In genomic region chr11:77624002-77624401, GRCm38 (mm10) we compare ENCODE assay signal across 7 mouse cellular contexts. TPM values are rescaled to one million over a fixed set of nuclear protein-coding genes. Genes with fewer than 3 reads are reported as not detected.
DNase-seq lines count a peak whose midpoint lies in the region; ATAC-seq and TF ChIP-seq lines count a peak whose summit lies in the region.

No protein-coding gene starts in this region.

- H3K9ac ChIP-seq in lung, embryonic 16.5 days (ENCODE audit: low read length) = no peak overlapping the region
- H3K9ac ChIP-seq in forebrain, embryonic 14.5 days (ENCODE audit: low read length) = peak overlapping the region; percentile 50
- H3K9ac ChIP-seq in limb, embryonic 14.5 days (ENCODE audit: low read depth, low read length, severe bottlenecking) = 0 out of 2 replicates have a peak overlapping the region, but pooled peaks have one; percentile 41
- no peak overlapping the region for H3K9ac ChIP-seq in stomach, embryonic 14.5 days (replicated peaks; ENCODE audit: low read depth, low read length)

- no peaks in the 10 kb centered on the region for H3K27me3 ChIP-seq in lung, embryonic 16.5 days (ENCODE audit: control insufficient read depth, insufficient read depth, low read depth, low read length)
- no peaks in the 10 kb centered on the region for H3K27me3 ChIP-seq in forebrain, embryonic 14.5 days (replicated peaks; ENCODE audit: control insufficient read depth, insufficient read depth, low read length)
- no peaks in the 10 kb centered on the region for H3K27me3 ChIP-seq in limb, embryonic 14.5 days (ENCODE audit: control insufficient read depth, insufficient read depth, low read length)
- H3K27me3 ChIP-seq in stomach, embryonic 14.5 days (ENCODE audit: control insufficient read depth, insufficient read depth, low read length) = no peaks in the 10 kb centered on the region

- peak overlapping the region; percentile 60 for H3K4me2 ChIP-seq in lung, embryonic 16.5 days (ENCODE audit: low read depth, low read length)
- H3K4me2 ChIP-seq in forebrain, embryonic 14.5 days (ENCODE audit: low read length) = peak overlapping the region; percentile 61
- H3K4me2 ChIP-seq in limb, embryonic 14.5 days (replicated peaks; ENCODE audit: low read depth, low read length, severe bottlenecking) = peak overlapping the region; percentile 68; the same call in 1 of the 2 replicates
- H3K4me2 ChIP-seq in stomach, embryonic 14.5 days (replicated peaks; ENCODE audit: low read depth, low read length) = peak overlapping the region; percentile 66

- no peak for TF ChIP-seq POLR2A in limb, embryonic 14.5 days (IDR thresholded peaks at IDR 0.05; ENCODE audit: borderline replicate concordance, extremely low read depth, insufficient read depth, insufficient read length)

- intact Hi-C loops in left cerebral cortex, postnatal 10 days (cut with DNase I) = loop anchor here (2.0 to 5.0 kb wide), 2 partner anchors 17 to 132 kb away; partner anchors contain the start of genes Git1 and Taok1

- no peaks in the 10 kb centered on the region for H3K36me3 ChIP-seq in lung, embryonic 16.5 days (ENCODE audit: control insufficient read depth, insufficient read depth, low read length)
- H3K36me3 ChIP-seq in forebrain, embryonic 14.5 days (ENCODE audit: control insufficient read depth, insufficient read depth, low read length) = no peaks in the 10 kb centered on the region
- no peaks in the 10 kb centered on the region for H3K36me3 ChIP-seq in limb, embryonic 14.5 days (ENCODE audit: control insufficient read depth, insufficient read depth, low read length)
- no peaks in the 10 kb centered on the region for H3K36me3 ChIP-seq in stomach, embryonic 14.5 days (ENCODE audit: control insufficient read depth, insufficient read depth, low read length)

- no peak overlapping the region for H3K27ac ChIP-seq in lung, embryonic 16.5 days (ENCODE audit: low read length)
- H3K27ac ChIP-seq in forebrain, embryonic 14.5 days (ENCODE audit: low read depth, low read length) = peak overlapping the region; percentile 65
- H3K27ac ChIP-seq in limb, embryonic 14.5 days (replicated peaks; ENCODE audit: low read depth, low read length) = no peak overlapping the region
- H3K27ac ChIP-seq in stomach, embryonic 14.5 days (ENCODE audit: low read length) = peak overlapping the region; percentile 75; the same call in 1 of the 2 replicates

- DNase-seq in lung, postnatal 25 days (ENCODE audit: low spot score) = no peak
- DNase-seq in forebrain, embryonic 14.5 days (ENCODE audit: low spot score) = no peak
- DNase-seq in limb, embryonic 14.5 days (ENCODE audit: low spot score) = no peak
- no peak for DNase-seq in left cerebral cortex, postnatal 10 days (ENCODE audit: extremely low spot score in 1 of 2, low spot score in 2 of 2)
- no peak for DNase-seq in right cerebral cortex, adult 18-20 months

- 36% methylated on average over 5 of the region's 5 CpGs for WGBS in lung, embryonic 16.5 days
- 22% methylated on average over 5 of the region's 5 CpGs for WGBS in forebrain, embryonic 14.5 days
- WGBS in limb, embryonic 14.5 days = 38% methylated on average over 5 of the region's 5 CpGs
- 26% methylated on average over 5 of the region's 5 CpGs for WGBS in stomach, embryonic 14.5 days

- no peak for ATAC-seq in lung, embryonic 16.5 days (ENCODE audit: low read depth)
- no peak for ATAC-seq in forebrain, embryonic 14.5 days
- ATAC-seq in limb, embryonic 14.5 days (ENCODE audit: low FRiP score, low read depth) = no peak
- ATAC-seq in stomach, embryonic 14.5 days (ENCODE audit: insufficient number of reproducible peaks, insufficient read depth, low FRiP score, low read depth) = no peak

- no peak overlapping the region for H3K4me3 ChIP-seq in lung, embryonic 16.5 days (ENCODE audit: low read length)
- peak overlapping the region; percentile 28 for H3K4me3 ChIP-seq in forebrain, embryonic 14.5 days (ENCODE audit: low read depth, low read length)
- peak overlapping the region; percentile 30; the same call in 1 of the 2 replicates for H3K4me3 ChIP-seq in limb, embryonic 14.5 days (replicated peaks; ENCODE audit: low read length)
- H3K4me3 ChIP-seq in stomach, embryonic 14.5 days (ENCODE audit: low read depth, low read length) = peak overlapping the region; percentile 22; the same call in 1 of the 2 replicates

- H3K4me1 ChIP-seq in lung, embryonic 16.5 days (replicated peaks; ENCODE audit: control insufficient read depth, insufficient read depth, low read length) = peaks cover 7% of the 10 kb centered on the region; the same call in 1 of the 2 replicates
- peaks cover 15% of the 10 kb centered on the region for H3K4me1 ChIP-seq in forebrain, embryonic 14.5 days (ENCODE audit: control insufficient read depth, insufficient read depth, low read length)
- H3K4me1 ChIP-seq in limb, embryonic 14.5 days (ENCODE audit: control insufficient read depth, insufficient read depth, low read length) = peaks cover 15% of the 10 kb centered on the region
- H3K4me1 ChIP-seq in stomach, embryonic 14.5 days (ENCODE audit: control insufficient read depth, insufficient read depth, low read length) = peaks cover 16% of the 10 kb centered on the region

- H3K9me3 ChIP-seq in lung, embryonic 16.5 days (ENCODE audit: control insufficient read depth, low read length) = no peaks in the 10 kb centered on the region
- H3K9me3 ChIP-seq in forebrain, embryonic 14.5 days (replicated peaks; ENCODE audit: control insufficient read depth, low read length) = no peaks in the 10 kb centered on the region
- H3K9me3 ChIP-seq in limb, embryonic 14.5 days (ENCODE audit: control insufficient read depth, low read length) = no peaks in the 10 kb centered on the region
- no peaks in the 10 kb centered on the region for H3K9me3 ChIP-seq in stomach, embryonic 14.5 days (ENCODE audit: control insufficient read depth, low read depth, low read length)

RNA-seq across cellular contexts. Expression of gene Taok1, which starts 16.4 kb away (rescaled TPM):
- polyA plus RNA-seq in lung, embryonic 16.5 days (2015; fragmentation: Nextera tagmentation; extraction: Ambion mirVana) = 14.8 and 14.9 TPM in 2 replicates
- polyA plus RNA-seq in forebrain, embryonic 14.5 days (2014; fragmentation: Nextera tagmentation; extraction: Ambion mirVana) = 28.5 and 32.0 TPM in 2 replicates
- 11.8 TPM in 2 replicates for polyA plus RNA-seq in limb, embryonic 14.5 days (2012; rRNA removed)
- polyA plus RNA-seq in limb, embryonic 14.5 days (2014; fragmentation: Nextera tagmentation; extraction: Ambion mirVana) = 19.2 and 19.3 TPM in 2 replicates
- polyA plus RNA-seq in stomach, embryonic 14.5 days (2014; fragmentation: Nextera tagmentation; extraction: Ambion mirVana) = 23.2 and 24.1 TPM in 2 replicates
- 100 to 1,000 TPM; 109 to 111 TPM for total RNA-seq in left cerebral cortex, postnatal 10 days (2021)

Comparison
In these comparisons a context has a peak if more than half of its experiments do, and no peak if none do; other contexts are left out.
1. H3K27ac ChIP-seq: peak in forebrain, embryonic 14.5 days (single experiment) and stomach, embryonic 14.5 days (single experiment); none in lung, embryonic 16.5 days (single experiment) and limb, embryonic 14.5 days (single experiment).
2. H3K9ac ChIP-seq: peak in forebrain, embryonic 14.5 days (single experiment) and limb, embryonic 14.5 days (single experiment); none in lung, embryonic 16.5 days (single experiment) and stomach, embryonic 14.5 days (single experiment).
3. Peak in every context shown above with its lines, with median percentiles within 50 percentile points of each other: H3K4me2 ChIP-seq.